Mouse (Mus musculus): Measurements from ENCODE around the gene Fbxo34.

DNA sequence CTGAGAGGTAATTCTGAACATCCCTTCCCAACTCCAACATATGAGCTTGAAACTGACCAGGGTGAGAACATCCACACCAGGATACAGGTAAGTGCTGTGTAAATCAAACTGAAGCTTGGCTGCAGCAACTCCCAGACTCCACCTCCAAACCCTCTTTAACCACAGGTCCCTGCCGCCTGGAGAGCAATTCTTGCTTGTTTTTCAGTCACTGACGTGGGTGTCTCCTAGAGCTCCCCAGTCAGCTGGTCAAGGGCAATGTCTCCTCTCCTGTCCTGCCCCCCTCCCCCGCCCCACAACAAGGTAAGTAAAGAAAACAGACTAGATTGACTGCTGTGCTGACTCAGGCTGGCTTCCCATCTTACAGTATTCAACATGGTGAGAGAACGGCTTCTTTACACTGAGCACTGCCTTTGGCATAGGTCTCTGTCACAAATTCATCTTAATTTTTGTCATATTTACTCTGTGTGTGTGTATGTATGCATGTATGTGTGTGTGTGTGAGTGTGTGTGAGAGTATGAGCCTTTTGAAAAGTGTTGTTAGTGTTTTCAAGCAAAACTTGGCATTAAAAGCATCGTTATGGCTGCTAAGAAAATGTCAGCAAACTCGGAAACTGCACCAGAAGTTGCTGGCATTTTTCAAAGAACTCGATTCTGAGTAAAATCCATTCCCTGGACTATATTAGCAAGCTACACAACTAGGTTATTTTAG is 15.4 kb downstream of the Fbxo34 start:
- TF ChIP-seq CTCF (IDR thresholded peaks at IDR 0.05; ENCODE audit: low read depth, low read length) (no peak), POLR2A (IDR thresholded peaks at IDR 0.05; ENCODE audit: insufficient read depth, low read length) (no peak), EP300 (IDR thresholded peaks at IDR 0.05; ENCODE audit: insufficient read depth, low read depth, low read length) (no peak)
